Mouse (Mus musculus): ENCODE results near the gene Olfr469.

DNA sequence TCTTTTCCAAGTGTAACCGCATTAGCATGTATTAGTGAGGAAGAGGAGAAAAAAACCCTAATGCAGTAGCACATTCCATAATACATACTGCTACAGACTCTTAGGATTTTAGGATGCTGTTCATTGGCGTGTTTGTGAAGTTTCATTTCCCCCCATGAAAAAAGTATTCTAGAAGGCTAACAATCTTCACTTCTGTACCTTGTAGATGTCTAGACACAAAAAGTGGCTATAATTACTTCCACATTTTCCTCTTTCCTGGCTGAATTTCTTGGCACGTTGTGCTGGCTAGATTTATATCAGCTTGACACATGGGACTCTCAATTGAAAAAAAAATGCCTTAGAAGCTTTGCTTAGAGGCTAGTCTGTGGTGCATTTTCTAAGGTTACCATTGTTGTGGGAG lies 23.2 kb downstream of the Olfr469 start:
- TF ChIP-seq CTCF (IDR thresholded peaks at IDR 0.05; ENCODE audit: control insufficient read depth, insufficient read depth, insufficient read length) = no peak
- TF ChIP-seq CEBPB (IDR thresholded peaks at IDR 0.05; ENCODE audit: low read depth) = no peak
- no peak for TF ChIP-seq MAX (IDR thresholded peaks at IDR 0.05)
- TF ChIP-seq MYOG (IDR thresholded peaks at IDR 0.05; ENCODE audit: control insufficient read depth, extremely low read depth, insufficient read length) = no peak

Data from C2C12 (cell line).